Mouse (Mus musculus) liver, postnatal 0 days (tissue): ENCODE data around the gene Mib2. TPM values are rescaled to one million over a fixed set of nuclear protein-coding genes. Genes with fewer than 3 reads are reported as not detected.

Experiments
- ATAC-seq: fragments of 200-750 bp; cut with Nextera tagmentation; 2 replicates; pipeline ENCODE4 v1.8.0; 2017; ENCODE audit warnings: mild to moderate bottlenecking, moderate library complexity
- DNase-seq: peaks from one replicate; pipeline ENCODE4 v3.0.0-alpha.2; 2016
- H3K27ac ChIP-seq: fragments of 300-500 bp; sonication (generic); 2 replicates; pipeline ENCODE4 v1.5.1; 2014; ENCODE audit warnings: antibody characterized with exemption, moderate library complexity, mild to moderate bottlenecking, low read depth
- H3K27me3 ChIP-seq: fragments of 300-500 bp; sonication (generic); 2 replicates; pipeline ENCODE4 v1.6.1; 2014; ENCODE audit warnings: low read length, control low read depth, mixed read lengths; ENCODE audit not compliant: insufficient read depth
- H3K36me3 ChIP-seq: fragments of 300-500 bp; sonication (generic); replicated peaks from 2 replicates; pipeline ENCODE4 v1.6.1; 2014; ENCODE audit warnings: mild to moderate bottlenecking, control low read depth, low read length, moderate library complexity, mixed read lengths; ENCODE audit not compliant: insufficient read depth
- H3K4me1 ChIP-seq: fragments of 300-500 bp; sonication (generic); 2 replicates; pipeline ENCODE4 v1.6.1; 2014; ENCODE audit warnings: antibody characterized with exemption, mild to moderate bottlenecking, control low read depth; ENCODE audit not compliant: insufficient read depth
- H3K4me2 ChIP-seq: fragments of 300-500 bp; sonication (generic); 2 replicates; pipeline ENCODE4 v1.6.1; 2014; ENCODE audit warnings: low read depth, mild to moderate bottlenecking, low read length, moderate library complexity, mixed read lengths
- H3K4me3 ChIP-seq: fragments of 300-500 bp; sonication (generic); 2 replicates; pipeline ENCODE4 v1.5.1; 2014; ENCODE audit warnings: low read depth, low read length
- H3K9ac ChIP-seq: fragments of 300-500 bp; sonication (generic); replicated peaks from 2 replicates; pipeline ENCODE4 v1.6.1; 2014; ENCODE audit warnings: mild to moderate bottlenecking, moderate library complexity
- H3K9me3 ChIP-seq: fragments of 300-500 bp; sonication (generic); 2 replicates; pipeline ENCODE4 v1.6.1; 2016; ENCODE audit warnings: mild to moderate bottlenecking, control low read depth, low read length, mixed read lengths
- CTCF ChIP-seq: sonication (generic); IDR thresholded peaks from 2 replicates; pipeline ENCODE4 v1.5.1; 2016; ENCODE audit warnings: antibody characterized with exemption, low read depth
- EP300 ChIP-seq: IDR thresholded peaks from 2 replicates; pipeline ENCODE4 v1.6.1; 2016; ENCODE audit warnings: antibody characterized with exemption, low read depth, mild to moderate bottlenecking
- WGBS: fragments of 180-500 bp; shearing (Covaris S2); extraction: QIAGEN DNeasy Blood & Tissue Kit; methylation state at CpG from one replicate; pipeline ENCODE4 v1.1.7; 2014; ENCODE audit not compliant: insufficient replicate concordance; 5-methylcytosine and 5-hydroxymethylcytosine counted together
- polyA plus RNA-seq: library from polyadenylated mRNA; unstranded; fragments of >200 nt; fragmentation: Nextera tagmentation; extraction: Ambion mirVana; gene quantifications from 2 replicates; pipeline ENCODE4 v1.2.1, GENCODE M21; 2015

Mib2 gene
- polyA plus RNA-seq, 1 experiment from 2014 or later = 4.3 TPM

DNA sequence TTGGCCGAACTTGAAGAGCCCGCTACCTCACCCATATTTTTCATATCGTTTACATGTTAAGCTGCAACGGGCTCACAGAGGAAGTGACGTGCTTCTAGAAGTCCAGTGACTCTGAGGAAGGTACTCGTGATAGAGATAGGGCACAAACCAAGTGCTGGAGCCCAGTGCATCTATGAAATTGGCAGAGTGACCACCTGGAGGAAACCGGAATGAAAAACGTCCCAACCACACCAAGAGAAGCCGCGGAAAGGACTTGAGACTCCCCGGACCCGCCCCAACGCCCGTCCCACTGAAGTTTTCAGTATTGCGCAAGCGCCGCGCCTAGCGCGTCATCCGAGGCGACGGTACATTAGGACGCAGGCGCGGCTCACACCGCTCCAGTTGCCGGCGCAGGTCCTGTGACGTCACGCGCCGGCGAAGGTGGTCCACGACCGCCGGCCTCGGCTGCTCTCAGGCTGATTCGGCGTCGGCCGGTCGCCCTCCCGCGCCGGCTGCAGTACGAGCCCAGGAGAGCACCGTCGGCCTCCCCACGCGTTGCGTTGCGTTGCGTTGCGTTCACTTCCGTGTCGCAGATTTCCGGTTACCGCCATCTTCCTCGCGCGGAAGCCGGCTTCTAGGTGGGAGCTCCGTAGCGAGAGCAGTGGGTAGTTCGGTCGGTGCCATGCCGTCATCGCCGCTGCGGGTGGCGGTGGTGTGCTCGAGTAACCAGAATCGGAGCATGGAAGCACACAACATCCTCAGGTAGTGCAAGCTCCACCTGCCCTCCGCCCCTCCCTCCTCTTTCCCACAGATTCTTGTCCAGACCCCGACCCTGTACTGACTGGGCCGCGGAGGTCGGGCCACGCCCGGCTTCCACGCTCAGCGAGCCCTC, 36.0 kb upstream of the Mib2 start, which contains the start of gene Ssu72:
Gene Ssu72, plus strand, starts transcription at position 80 of the 871 bp plus-strand sequence.
- ATAC-seq (peak; percentile 94), DNase-seq (peak; percentile 95)
- peak within 1 kb of the TSS; percentile 80 for H3K4me2 ChIP-seq
- 1% methylated on average over 78 of the region's 83 CpGs for WGBS
- no peaks in the 10 kb centered on the region; the same call in 1 of the 2 replicates for H3K36me3 ChIP-seq
- peak within 1 kb of the TSS; percentile 86 for H3K9ac ChIP-seq
- H3K4me1 ChIP-seq = peaks cover 11% of the 10 kb centered on the region; the same call in 1 of the 2 replicates
- H3K9me3 ChIP-seq = no peaks in the 10 kb centered on the region
- TF ChIP-seq CTCF = no peak
- no peak for TF ChIP-seq EP300
- H3K4me3 ChIP-seq = peak within 1 kb of the TSS; percentile 86
- H3K27ac ChIP-seq = peak within 1 kb of the TSS; percentile 95
- H3K27me3 ChIP-seq = no peaks in the 10 kb centered on the region

DNA sequence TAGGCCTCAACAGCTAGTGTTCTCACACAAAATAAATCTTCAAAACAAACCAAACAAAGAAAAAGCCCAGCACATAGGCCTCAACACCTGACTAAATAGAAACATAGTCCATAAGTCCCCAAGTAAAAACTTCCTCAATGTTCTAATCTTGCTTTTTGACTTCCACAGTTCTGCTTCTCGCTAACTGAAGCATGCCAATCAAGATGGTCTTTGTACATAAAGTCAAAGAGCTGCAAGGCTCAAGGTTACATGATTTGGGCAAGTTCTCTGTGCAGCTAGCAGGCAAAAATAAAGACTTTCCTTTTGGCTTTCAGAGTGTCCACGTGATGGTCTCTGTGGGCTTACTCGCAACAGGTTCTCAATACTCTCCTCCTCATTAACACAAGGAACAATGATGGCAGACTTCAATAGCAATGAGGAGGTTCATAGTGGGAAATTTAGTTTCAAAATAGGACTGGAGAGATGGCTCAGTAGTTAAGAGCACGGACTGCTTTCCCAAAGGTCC, 34.5 kb upstream of the Mib2 start:
- 90% methylated on average over 4 of the region's 4 CpGs for WGBS
- H3K27me3 ChIP-seq = no peaks in the 10 kb centered on the region
- peaks cover 11% of the 10 kb centered on the region; the same call in 1 of the 2 replicates for H3K4me1 ChIP-seq
- no peak overlapping the region for H3K4me3 ChIP-seq
- no peak for ATAC-seq
- H3K4me2 ChIP-seq = no peak overlapping the region
- H3K27ac ChIP-seq = peak overlapping the region; percentile 95; the same call in 1 of the 2 replicates
- no peaks in the 10 kb centered on the region for H3K9me3 ChIP-seq
- TF ChIP-seq EP300 (no peak), CTCF (no peak)
- DNase-seq = no peak
- no peak overlapping the region for H3K9ac ChIP-seq
- H3K36me3 ChIP-seq = no peaks in the 10 kb centered on the region; the same call in 1 of the 2 replicates

GRCm38 (mm10) chr4:155700425-155700824, 31.4 kb upstream of the Mib2 start:
- no peak overlapping the region for H3K27ac ChIP-seq
- H3K36me3 ChIP-seq = no peaks in the 10 kb centered on the region
- TF ChIP-seq CTCF (peak; percentile 81), EP300 (no peak)
- no peaks in the 10 kb centered on the region for H3K9me3 ChIP-seq
- no peak overlapping the region for H3K9ac ChIP-seq
- peaks cover 7% of the 10 kb centered on the region; the same call in 1 of the 2 replicates for H3K27me3 ChIP-seq
- peaks cover 3% of the 10 kb centered on the region; the same call in 1 of the 2 replicates for H3K4me1 ChIP-seq
- no peak for DNase-seq
- H3K4me3 ChIP-seq = no peak overlapping the region
- no peak for ATAC-seq
- no peak overlapping the region for H3K4me2 ChIP-seq

DNA sequence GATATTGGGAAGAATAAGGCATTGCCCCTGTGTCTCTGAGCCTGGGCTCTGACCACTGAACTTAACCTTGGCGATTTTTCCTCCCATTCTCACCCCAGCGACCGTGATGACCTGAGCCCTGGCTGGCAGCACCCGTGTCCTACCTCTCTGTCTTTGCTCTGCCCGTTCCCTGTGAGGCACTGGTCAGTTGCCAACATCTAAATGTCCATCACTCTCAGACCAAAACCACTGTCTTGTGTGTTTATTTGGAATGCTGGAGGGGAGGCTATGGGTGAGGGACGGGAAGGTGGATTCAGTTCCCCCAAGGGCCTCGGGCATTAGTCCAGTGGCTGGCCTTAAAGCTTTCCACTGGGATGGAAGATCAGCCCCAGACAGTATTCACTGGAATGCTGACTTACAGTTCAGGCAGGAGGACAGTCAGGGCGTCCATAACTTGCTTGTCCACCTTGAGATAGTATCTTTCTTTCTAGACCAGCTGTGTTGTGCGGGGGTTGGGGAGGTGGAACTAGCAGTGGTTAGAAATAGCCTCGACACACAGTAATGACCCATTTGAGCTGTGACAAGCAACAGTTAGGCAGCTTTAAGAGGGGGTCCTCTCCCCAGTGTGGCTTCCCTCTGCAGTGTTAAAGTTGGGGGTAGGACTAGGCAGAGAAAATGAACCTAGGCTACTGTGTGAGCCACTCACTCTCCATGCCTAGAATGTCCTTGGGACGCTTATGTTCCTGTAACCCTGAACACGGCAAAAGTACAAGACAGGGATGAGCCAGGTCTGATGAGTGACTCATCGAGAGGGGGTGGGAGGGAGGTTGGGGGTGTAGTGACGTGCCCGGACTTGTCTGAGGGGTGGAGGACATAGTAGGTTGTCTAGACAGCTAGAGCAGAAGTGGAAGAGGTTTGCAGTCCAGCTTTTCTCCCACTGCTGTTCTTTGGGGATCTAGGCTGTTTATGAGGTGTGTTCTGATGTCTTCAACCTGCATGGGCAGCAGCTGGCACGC, 27.6 kb upstream of the Mib2 start:
- Histone ChIP-seq H3K36me3 (no peaks in the 10 kb centered on the region), H3K4me2 (no peak overlapping the region), H3K4me1 (peaks cover 5% of the 10 kb centered on the region; the same call in 1 of the 2 replicates), H3K4me3 (no peak overlapping the region), H3K27me3 (peaks cover 27% of the 10 kb centered on the region), H3K9ac (no peak overlapping the region), H3K9me3 (no peaks in the 10 kb centered on the region), H3K27ac (no peak overlapping the region)
- 68% methylated on average over 16 of the region's 16 CpGs for WGBS
- TF ChIP-seq EP300 = no peak
- DNase-seq = no peak
- no peak for ATAC-seq

GRCm38 (mm10) chr4:155695531-155696062, 26.6 kb upstream of the Mib2 start:
- Histone ChIP-seq H3K9me3 (no peaks in the 10 kb centered on the region), H3K9ac (no peak overlapping the region), H3K4me1 (peaks cover 5% of the 10 kb centered on the region; the same call in 1 of the 2 replicates), H3K36me3 (no peaks in the 10 kb centered on the region), H3K27me3 (peaks cover 27% of the 10 kb centered on the region), H3K27ac (no peak overlapping the region), H3K4me2 (no peak overlapping the region), H3K4me3 (no peak overlapping the region)
- no peak for DNase-seq
- 73% methylated on average over 4 of the region's 4 CpGs for WGBS
- TF ChIP-seq CTCF (no peak), EP300 (no peak)
- no peak for ATAC-seq
